Mouse (Mus musculus) left cerebral cortex, postnatal 25 days (tissue): ENCODE results near the gene Mlip. TPM values are rescaled to one million over a fixed set of nuclear protein-coding genes. Genes with fewer than 3 reads are reported as not detected.
A peak's percentile ranks its signal among the peaks of the same experiment; 100 is the strongest.
"Not testable (repeated sequence)": the region's sequence is repeated elsewhere in the genome, so short reads cannot be mapped to it uniquely, and the experiment has no call there.

Experiments
- DNase-seq, 2 experiments: peaks; one replicate each; pipeline ENCODE4 v3.0.0; 2022; ENCODE audit warnings: low spot score in 2 of 2, mixed read lengths in 1 of 2
- intact Hi-C: fragments of 180-260 bp; cut with DNase I; formaldehyde crosslinking; loops from one replicate; pipeline ENCODE4 v1.15.1; 2025
- total RNA-seq, 2 experiments: library from RNA; stranded (reverse); gene quantifications; 2 replicates each; pipeline ENCODE4 v1.2.3; 2021

Gene Mlip
- total RNA-seq, result 100 to 1,000 TPM; 102 to 107 TPM

GRCm38 (mm10) chr9:77352432-77353175, at the start of gene Mlip:
Gene Mlip, minus strand, starts transcription at chr9:77352969.
- no peak for DNase-seq
- intact Hi-C loops, result no loop called here

GRCm38 (mm10) chr9:77399801-77400200, 47.0 kb upstream of the Mlip start:
- intact Hi-C loops, result no loop called here
- no peak for DNase-seq

GRCm38 (mm10) chr9:77398856-77399631, 46.3 kb upstream of the Mlip start:
- no peak for DNase-seq
- intact Hi-C loops, result no loop called here

GRCm38 (mm10) chr9:77397027-77397426, 44.3 kb upstream of the Mlip start:
- DNase-seq, result no peak
- intact Hi-C loops, result no loop called here

GRCm38 (mm10) chr9:77391248-77391647, 38.5 kb upstream of the Mlip start:
- intact Hi-C loops, result no loop called here
- DNase-seq, result no peak

GRCm38 (mm10) chr9:77388956-77389355, 36.2 kb upstream of the Mlip start:
- no peak for DNase-seq
- intact Hi-C loops, result loop anchor here (10.0 kb wide), 1 partner anchor 724 kb away; no protein-coding TSS in a partner anchor

- intact Hi-C loops, result loop anchor here (10.0 kb wide), 1 partner anchor 722 kb away; no protein-coding TSS in a partner anchor
- DNase-seq, result peak in 1 of 2 experiments; percentile 50
Observed at GRCm38 (mm10) chr9:77386751-77387150, 34.0 kb upstream of the Mlip start.

GRCm38 (mm10) chr9:77385611-77386010, 32.8 kb upstream of the Mlip start:
- intact Hi-C loops, result loop anchor here (10.0 kb wide), 1 partner anchor 721 kb away; no protein-coding TSS in a partner anchor
- no peak for DNase-seq

GRCm38 (mm10) chr9:77384651-77385050, 31.9 kb upstream of the Mlip start:
- intact Hi-C loops, result loop anchor here (5.0 to 10.0 kb wide), 2 partner anchors 720 to 992 kb away; no protein-coding TSS in a partner anchor
- DNase-seq, result no peak

GRCm38 (mm10) chr9:77383951-77384350, 31.2 kb upstream of the Mlip start:
- intact Hi-C loops, result loop anchor here (5.0 to 10.0 kb wide), 2 partner anchors 719 to 992 kb away; no protein-coding TSS in a partner anchor
- no peak for DNase-seq

- DNase-seq, result no peak
- intact Hi-C loops, result loop anchor here (5.0 to 10.0 kb wide), 2 partner anchors 718 to 990 kb away; no protein-coding TSS in a partner anchor
Observed at GRCm38 (mm10) chr9:77382514-77382913, 29.7 kb upstream of the Mlip start.

- intact Hi-C loops, result loop anchor here (2.0 to 10.0 kb wide), 4 partner anchors 391 to 1111 kb away; no protein-coding TSS in a partner anchor
Observed at GRCm38 (mm10) chr9:77381565-77381964, 28.8 kb upstream of the Mlip start.

GRCm38 (mm10) chr9:77379625-77380024, 26.9 kb upstream of the Mlip start:
- DNase-seq, result peak; percentile 48 to 74
- intact Hi-C loops, result loop anchor here (2.0 to 10.0 kb wide), 5 partner anchors 235 to 1109 kb away; no protein-coding TSS in a partner anchor

More at GRCm38 (mm10) chr9:77381565-77381964, 28.8 kb upstream of the Mlip start:
- peak; percentile 73 to 79 for DNase-seq

- intact Hi-C loops, result loop anchor here (10.0 kb wide), 1 partner anchor 233 kb away; no protein-coding TSS in a partner anchor
- no peak for DNase-seq
Observed at GRCm38 (mm10) chr9:77377696-77378095, 24.9 kb upstream of the Mlip start.

- intact Hi-C loops, result loop anchor here (10.0 kb wide), 1 partner anchor 232 kb away; no protein-coding TSS in a partner anchor
- peak; percentile 38 to 51 for DNase-seq
Observed at GRCm38 (mm10) chr9:77377082-77377481, 24.3 kb upstream of the Mlip start.

GRCm38 (mm10) chr9:77376561-77376960, 23.8 kb upstream of the Mlip start:
- intact Hi-C loops, result loop anchor here (10.0 kb wide), 1 partner anchor 232 kb away; no protein-coding TSS in a partner anchor
- DNase-seq, result no peak

GRCm38 (mm10) chr9:77370706-77371105, 17.9 kb upstream of the Mlip start:
- intact Hi-C loops, result loop anchor here (10.0 kb wide), 1 partner anchor 226 kb away; no protein-coding TSS in a partner anchor
- no peak for DNase-seq

GRCm38 (mm10) chr9:77369262-77369661, 16.5 kb upstream of the Mlip start:
- intact Hi-C loops, result no loop called here
- DNase-seq, result peak in 1 of 2 experiments; percentile 15

GRCm38 (mm10) chr9:77364681-77365080, 11.9 kb upstream of the Mlip start:
- intact Hi-C loops, DNase-seq: not testable (repeated sequence)

GRCm38 (mm10) chr9:77362906-77363305, 10.1 kb upstream of the Mlip start:
- intact Hi-C loops, result no loop called here
- no peak for DNase-seq
